Mouse (Mus musculus) MEL-GATA-1-ER (cell line): ENCODE measurements around the gene Emc10.

Experiments used
- DNase-seq: peaks from one replicate; pipeline ENCODE4 v3.0.0-alpha.2; 2012; ENCODE audit warnings: low read depth; ENCODE audit errors: extremely low read depth

The Emc10 gene

DNA sequence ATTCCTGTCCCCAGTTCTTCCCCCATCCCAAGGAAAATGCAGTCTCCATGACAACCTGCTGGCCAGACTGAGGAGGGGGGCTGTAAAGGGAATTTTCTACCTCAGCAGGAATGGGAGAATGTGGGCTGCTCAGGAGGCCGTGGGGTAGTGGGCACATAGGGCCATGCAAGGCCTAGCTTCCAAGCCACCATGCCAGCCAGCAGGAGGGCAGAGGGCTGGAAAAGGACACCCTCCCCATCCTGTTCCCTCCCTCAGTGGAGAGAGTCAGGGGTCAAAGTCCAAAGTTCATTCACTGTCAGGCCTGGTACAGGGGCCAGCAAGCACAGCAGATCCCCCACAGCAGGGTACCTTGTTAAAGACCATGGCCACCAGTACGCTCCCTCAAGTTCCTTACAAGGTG is 31.2 kb downstream of the Emc10 start, which contains the start of gene Aspdh:
TSS of gene Aspdh (plus strand) at position 281 of the 400 bp plus-strand sequence.
- no peak for DNase-seq

DNA sequence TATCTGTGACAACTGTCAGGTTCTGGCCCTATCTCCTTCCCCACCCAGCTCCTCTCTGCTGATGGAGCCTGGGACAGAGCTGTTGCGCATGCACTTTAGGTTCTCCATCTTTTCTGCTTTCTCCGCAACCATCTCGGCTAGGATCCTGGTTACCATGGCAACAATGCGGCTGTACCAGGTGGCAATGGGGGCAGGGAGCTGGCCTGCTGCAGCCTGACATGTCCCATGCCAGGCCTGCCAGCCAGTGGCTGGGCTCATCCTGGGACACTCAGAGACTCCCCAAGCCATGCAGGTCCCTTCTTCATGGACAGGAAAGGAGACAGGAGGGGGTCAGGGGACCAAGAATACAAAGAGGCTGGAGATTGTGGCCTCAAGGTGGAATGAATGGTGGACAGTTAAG is 31.8 kb downstream of the Emc10 start:
- DNase-seq = no peak

GRCm38 (mm10) chr7:44463556-44464225 is 32.6 kb downstream of the Emc10 start:
- no peak for DNase-seq

DNA sequence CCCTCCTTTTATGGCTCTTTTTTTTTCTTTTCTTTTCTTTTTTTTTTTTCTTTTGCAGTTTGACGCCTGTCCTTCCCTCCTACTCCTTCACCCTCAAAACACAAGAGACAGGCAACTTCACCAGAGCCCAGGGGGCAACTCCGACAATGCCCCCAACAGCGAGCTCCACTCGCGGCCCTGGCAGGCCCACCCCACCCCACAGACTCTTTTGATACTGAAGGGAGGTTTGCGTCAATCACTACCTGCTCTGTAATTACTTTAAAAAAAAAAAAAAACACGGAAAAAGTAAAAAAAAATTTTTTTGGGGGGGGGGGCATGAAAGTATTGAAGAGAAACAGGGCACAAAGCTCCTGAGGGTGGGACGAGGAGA is 33.3 kb downstream of the Emc10 start:
- no peak for DNase-seq

DNA sequence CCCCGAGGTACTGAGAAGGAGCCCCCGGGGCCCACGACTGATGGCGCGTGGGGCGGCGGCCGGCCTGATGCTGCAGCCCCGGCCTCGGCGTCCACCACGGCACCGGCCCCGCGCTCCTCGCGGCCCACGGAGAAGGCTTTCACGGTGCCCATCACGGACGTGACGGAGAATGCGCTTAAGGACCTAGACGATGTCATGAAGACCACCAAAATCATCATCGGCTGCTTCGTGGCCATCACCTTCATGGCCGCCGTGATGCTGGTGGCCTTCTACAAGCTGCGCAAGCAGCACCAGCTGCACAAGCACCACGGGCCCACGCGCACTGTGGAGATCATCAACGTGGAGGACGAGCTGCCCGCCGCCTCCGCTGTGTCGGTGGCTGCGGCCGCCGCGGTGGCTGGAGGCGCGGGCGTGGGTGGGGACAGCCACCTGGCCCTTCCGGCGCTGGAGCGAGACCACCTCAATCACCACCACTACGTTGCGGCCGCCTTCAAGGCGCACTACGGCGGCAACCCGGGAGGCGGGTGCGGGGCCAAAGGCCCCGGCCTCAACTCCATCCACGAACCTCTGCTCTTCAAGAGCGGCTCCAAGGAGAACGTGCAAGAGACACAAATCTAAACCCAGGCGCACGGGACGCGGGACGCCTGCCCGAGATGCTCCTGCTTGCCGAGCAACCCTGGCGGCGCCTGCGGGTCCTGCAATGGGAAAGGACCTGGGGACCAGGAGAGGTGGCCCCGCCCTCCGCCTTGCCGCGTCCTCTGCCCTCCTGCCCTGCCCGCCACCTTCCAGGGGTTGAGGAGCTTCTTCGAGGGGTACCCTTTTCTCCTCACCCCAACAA is 33.9 kb downstream of the Emc10 start:
- no peak for DNase-seq

GRCm38 (mm10) chr7:44461503-44462217 is 34.7 kb downstream of the Emc10 start:
- no peak for DNase-seq

DNA sequence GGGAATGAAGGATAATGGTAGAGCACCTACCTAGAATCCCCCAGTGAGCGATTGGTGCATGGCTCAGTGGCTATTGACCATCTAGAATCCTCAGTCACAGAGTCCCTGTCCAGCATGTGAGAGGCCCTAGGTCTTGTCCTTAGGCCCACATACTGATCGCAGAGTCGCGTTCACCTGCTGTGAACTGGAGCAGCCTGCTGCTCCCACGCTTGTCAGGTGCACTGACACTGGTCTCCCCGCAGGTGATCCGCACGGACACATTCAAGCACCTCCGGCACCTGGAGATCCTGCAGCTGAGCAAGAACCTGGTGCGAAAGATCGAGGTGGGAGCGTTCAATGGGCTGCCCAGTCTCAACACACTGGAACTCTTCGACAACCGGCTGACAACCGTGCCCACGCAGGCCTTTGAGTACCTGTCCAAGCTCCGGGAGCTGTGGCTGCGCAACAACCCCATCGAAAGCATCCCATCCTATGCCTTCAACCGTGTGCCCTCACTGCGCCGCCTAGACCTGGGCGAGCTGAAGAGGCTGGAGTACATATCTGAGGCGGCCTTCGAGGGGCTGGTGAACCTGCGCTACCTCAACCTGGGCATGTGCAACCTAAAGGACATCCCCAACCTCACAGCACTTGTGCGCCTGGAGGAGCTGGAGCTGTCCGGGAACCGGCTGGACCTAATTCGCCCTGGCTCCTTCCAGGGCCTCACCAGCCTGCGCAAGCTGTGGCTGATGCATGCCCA is 35.4 kb downstream of the Emc10 start:
- DNase-seq = no peak

DNA sequence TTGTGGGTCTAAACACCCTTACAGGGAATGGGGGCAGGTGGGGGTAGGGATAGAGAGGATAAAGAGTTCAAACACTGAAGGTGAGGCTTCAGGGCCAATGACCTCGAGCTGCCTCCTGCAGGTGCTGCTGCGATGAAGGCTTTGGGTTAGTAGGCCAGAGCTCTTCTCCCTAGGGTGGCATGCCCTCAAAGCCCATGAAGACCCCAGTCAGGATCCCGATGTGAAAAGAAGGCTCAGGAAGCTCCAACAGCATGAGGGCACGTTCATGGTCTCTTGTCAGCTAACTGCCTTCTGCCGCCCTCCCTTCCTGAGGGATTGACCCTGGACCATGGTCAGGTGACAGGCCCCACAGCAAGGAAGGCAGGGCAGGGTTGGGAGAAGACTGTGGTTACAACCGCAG is 36.3 kb downstream of the Emc10 start:
- no peak for DNase-seq

GRCm38 (mm10) chr7:44456302-44456701 is 40.0 kb downstream of the Emc10 start:
- DNase-seq = no peak

GRCm38 (mm10) chr7:44453256-44453655 is 43.1 kb downstream of the Emc10 start:
- no peak for DNase-seq

- no peak for DNase-seq
Observed at GRCm38 (mm10) chr7:44446070-44446855, 50.1 kb downstream of the Emc10 start.

DNA sequence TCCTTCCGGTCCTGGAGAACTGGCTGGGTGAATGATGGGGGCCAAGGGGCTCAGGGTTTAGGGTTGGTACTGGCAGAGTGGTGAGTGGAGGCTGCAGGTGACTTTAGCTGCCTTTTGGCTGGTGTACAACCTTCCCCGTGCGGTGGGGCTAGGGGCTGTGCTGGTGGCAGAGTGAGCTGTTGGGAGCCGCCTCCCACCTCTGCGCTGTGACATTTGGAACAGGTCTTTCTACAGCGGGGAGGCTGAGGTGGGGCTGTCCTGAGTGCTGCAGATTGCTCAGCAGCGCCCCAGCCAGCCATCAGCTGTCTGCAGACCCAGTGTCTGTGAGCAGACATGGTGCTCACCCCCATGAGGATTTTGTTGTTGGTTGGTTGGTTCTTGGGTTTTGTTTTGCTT is 50.8 kb downstream of the Emc10 start:
- DNase-seq = no peak

- DNase-seq = no peak
Observed at GRCm38 (mm10) chr7:44444886-44445527, 51.3 kb downstream of the Emc10 start.

DNA sequence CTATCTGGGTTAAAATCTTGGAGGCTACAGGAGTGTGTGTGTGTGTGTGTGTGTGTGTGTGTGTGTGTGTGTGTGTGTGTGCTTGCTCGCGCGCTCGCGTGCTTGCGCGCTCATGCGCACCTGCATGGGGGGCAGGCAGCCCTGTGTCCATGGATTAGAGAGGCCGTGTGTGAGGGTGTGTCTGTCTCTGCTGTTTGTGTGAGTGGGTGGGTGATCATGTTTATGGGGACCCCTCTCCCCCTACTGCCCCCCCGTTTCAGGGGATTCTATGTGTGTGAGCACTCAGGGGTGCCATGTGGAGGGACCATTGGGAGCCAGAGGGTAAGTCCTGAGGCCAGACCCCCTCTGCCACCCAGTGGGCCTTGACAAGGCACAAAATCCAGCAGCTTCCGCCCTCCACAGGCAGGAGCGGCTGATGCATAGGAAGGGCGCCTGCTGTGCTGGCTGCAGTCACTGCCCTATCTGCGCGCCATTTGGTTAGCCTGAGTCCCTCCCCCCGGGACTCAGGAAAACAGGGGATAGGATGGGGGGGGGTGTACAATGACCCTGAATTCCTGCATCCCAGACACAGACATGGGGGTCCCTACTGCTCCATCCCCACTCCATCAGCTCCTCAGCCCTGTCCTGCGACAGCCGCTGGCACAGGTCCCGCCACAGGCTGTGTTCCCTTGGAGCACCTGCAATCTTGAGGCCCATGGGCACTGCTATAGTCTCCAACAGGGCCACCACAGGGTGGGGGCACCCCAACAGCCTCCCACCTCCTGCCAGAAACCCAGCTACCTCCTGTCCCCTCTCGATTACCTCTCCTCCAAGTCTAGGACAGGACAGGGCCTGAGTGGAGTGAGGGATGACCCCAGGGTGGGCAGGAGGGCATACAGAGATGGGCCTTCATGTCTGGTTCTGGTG is 52.8 kb downstream of the Emc10 start:
- DNase-seq = no peak

- no peak for DNase-seq
Observed at GRCm38 (mm10) chr7:44442407-44442821, 53.9 kb downstream of the Emc10 start.

GRCm38 (mm10) chr7:44441648-44442109 is 54.6 kb downstream of the Emc10 start:
- DNase-seq = no peak

DNA sequence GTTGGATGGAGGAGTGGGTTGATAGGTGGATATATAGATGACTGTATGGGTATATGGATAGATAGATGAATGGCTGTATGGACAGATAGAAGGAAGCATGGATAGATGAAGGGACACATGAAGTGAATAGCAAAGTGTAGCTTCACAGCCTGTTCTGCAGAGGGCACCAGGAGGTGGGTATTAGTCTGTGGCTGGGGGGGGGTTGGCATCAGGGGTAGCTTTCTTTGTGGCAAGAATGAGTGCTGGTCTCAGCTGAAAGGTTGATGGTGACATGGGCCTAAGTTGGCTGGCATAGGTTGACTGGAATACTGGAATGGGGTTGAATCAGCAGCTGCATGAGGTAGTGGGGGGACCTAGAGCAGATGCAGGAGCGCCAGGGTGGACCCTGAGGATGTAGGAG is 55.1 kb downstream of the Emc10 start:
- DNase-seq = no peak

DNA sequence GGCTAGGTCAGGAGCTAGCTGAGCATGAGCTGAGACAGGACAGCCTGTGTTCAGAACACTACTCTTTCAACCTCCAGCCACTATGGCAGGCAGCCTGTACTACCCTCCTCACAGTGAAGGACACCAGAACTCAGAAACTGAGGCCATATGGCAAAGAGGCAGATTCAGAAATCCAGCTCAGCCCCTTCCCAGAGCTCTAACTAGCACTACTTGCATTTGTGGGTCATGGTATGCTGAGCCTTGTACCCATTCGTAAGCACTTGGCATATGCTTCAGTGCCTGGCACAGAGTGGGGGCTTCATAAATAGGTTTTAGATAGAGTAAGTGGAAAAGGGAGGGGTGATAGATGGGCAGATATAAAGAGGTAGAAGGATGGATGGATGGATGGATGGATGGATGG is 55.9 kb downstream of the Emc10 start:
- DNase-seq = no peak
